Mouse (Mus musculus) lung, postnatal 0 days (tissue): Measurements from ENCODE around the gene Sipa1l2.

Experiments
- CTCF ChIP-seq: IDR thresholded peaks from 2 replicates; pipeline ENCODE4 v1.5.1; 2016; ENCODE audit warnings: antibody characterized with exemption, mild to moderate bottlenecking
- EP300 ChIP-seq: IDR thresholded peaks from 2 replicates; pipeline ENCODE4 v1.6.1; 2016; ENCODE audit warnings: antibody characterized with exemption, mild to moderate bottlenecking, control low read depth

DNA sequence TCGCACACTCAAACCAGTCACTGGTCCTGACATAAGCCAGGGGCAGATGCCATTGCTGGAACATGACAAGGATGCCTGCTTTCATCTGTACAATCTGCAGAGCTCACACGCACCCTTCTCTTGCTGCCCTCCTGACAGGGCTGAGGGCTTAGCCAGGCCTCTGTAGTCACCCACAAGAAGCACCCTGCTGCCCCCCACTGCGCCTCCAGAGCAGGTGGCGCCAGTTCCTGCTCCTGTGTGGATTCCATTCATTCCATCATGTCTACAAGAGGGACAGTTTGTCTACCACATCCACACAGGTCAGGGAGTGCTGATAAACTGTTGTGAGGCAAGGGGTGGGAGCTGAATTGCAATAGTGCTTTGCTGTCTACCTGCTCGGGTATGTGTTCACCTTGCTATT, 47.3 kb upstream of the Sipa1l2 start:
- TF ChIP-seq CTCF: no peak
- peak; percentile 49; the same call in 1 of the 2 replicates for TF ChIP-seq EP300
